Mouse (Mus musculus) forebrain, embryonic 16.5 days (tissue): Measurements from ENCODE around the gene Olfr1274-ps. TPM values are rescaled to one million over a fixed set of nuclear protein-coding genes. Genes with fewer than 3 reads are reported as not detected.
A peak's percentile ranks its signal among the peaks of the same experiment; 100 is the strongest.
"Not testable (repeated sequence)": the region's sequence is repeated elsewhere in the genome, so short reads cannot be mapped to it uniquely, and the experiment has no call there.

Experiments used
- ATAC-seq: fragments of 200-750 bp; cut with Nextera tagmentation; 2 replicates; pipeline ENCODE4 v1.8.0; 2017; ENCODE audit warnings: mild to moderate bottlenecking, moderate library complexity
- H3K27ac ChIP-seq: fragments of 300-500 bp; sonication (generic); 2 replicates; pipeline ENCODE4 v1.5.1; 2014; ENCODE audit warnings: low read length, control low read depth
- H3K27me3 ChIP-seq: fragments of 300-500 bp; sonication (generic); replicated peaks from 2 replicates; pipeline ENCODE4 v1.6.1; 2014; ENCODE audit warnings: low read length; ENCODE audit not compliant: control insufficient read depth, insufficient read depth
- H3K36me3 ChIP-seq: fragments of 300-500 bp; sonication (generic); 2 replicates; pipeline ENCODE4 v1.6.1; 2014; ENCODE audit not compliant: control insufficient read depth, insufficient read depth
- H3K4me1 ChIP-seq: fragments of 300-500 bp; sonication (generic); replicated peaks from 2 replicates; pipeline ENCODE4 v1.6.1; 2014; ENCODE audit warnings: low read length; ENCODE audit not compliant: control insufficient read depth, insufficient read depth
- H3K4me2 ChIP-seq: fragments of 300-500 bp; sonication (generic); 2 replicates; pipeline ENCODE4 v1.6.1; 2014; ENCODE audit warnings: mild to moderate bottlenecking, low read length, control low read depth
- H3K4me3 ChIP-seq: fragments of 300-500 bp; sonication (generic); replicated peaks from 2 replicates; pipeline ENCODE4 v1.5.1; 2014; ENCODE audit warnings: mild to moderate bottlenecking, low read length, control low read depth
- H3K9ac ChIP-seq: fragments of 300-500 bp; sonication (generic); replicated peaks from 2 replicates; pipeline ENCODE4 v1.6.1; 2014; ENCODE audit warnings: low read depth, low read length, control low read depth
- H3K9me3 ChIP-seq: fragments of 300-500 bp; sonication (generic); 2 replicates; pipeline ENCODE4 v1.6.1; 2016; ENCODE audit warnings: low read length; ENCODE audit not compliant: control insufficient read depth
- WGBS: fragments of 180-500 bp; shearing (Covaris S2); extraction: QIAGEN DNeasy Blood & Tissue Kit; methylation state at CpG from one replicate; pipeline ENCODE4 v1.1.7; 2014; 5-methylcytosine and 5-hydroxymethylcytosine counted together
- polyA plus RNA-seq: library from polyadenylated mRNA; unstranded; fragments of >200 nt; fragmentation: Nextera tagmentation; extraction: Ambion mirVana; gene quantifications from 2 replicates; pipeline ENCODE4 v1.2.1, GENCODE M21; 2015

Olfr1274-ps gene
- not detected in 2 replicates for polyA plus RNA-seq

DNA sequence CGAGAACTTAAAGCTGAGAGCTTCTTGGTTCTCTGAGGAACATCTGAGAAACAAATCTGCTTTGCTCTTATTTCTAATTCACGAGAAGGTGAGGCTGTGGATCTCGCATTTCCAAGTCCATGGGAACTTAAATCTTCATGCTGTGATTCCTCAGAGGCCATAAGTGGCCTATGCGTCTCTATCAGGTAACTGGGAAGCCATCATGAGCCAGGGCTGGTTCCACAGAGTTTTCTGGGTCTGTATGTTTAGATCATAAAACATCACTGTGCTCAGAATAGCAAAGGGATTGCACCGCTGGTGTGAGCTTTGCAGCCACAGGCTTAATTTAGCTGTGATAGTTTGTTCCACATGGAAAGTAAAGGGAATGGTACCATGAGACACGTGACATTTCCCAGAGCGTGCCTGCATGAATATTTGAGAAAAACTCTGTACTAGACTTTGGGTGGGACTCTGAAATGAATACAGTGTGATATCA is at the start of gene Olfr1274-ps:
TSS of gene Olfr1274-ps (plus strand) at position 51 of the 475 bp plus-strand sequence.
- H3K4me2 ChIP-seq, H3K4me3 ChIP-seq, H3K27ac ChIP-seq, H3K9me3 ChIP-seq, H3K9ac ChIP-seq, H3K27me3 ChIP-seq, H3K4me1 ChIP-seq, ATAC-seq, H3K36me3 ChIP-seq: not testable (repeated sequence)
- WGBS = 85% methylated on average over 5 of the region's 7 CpGs

DNA sequence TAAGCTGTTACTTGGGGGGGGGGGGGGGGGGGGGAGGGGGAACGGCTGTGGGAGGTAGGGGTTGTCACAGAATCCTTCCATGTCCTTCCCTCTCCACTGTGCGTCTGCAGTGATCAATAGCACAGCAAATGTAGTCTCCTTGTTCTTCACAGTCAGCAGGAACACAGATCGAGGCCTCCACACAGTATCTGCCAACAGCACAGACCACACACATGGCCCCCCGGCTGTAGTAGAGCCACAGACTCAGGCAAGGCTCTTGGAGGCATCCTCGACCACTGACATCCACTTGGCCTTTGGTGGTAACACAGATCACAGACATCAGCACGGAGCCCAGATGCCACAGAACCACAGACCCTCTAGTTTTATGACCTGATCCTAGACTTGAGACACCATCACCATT is 47.4 kb upstream of the Olfr1274-ps start:
- H3K9ac ChIP-seq, H3K4me3 ChIP-seq, H3K27ac ChIP-seq, H3K4me2 ChIP-seq, H3K36me3 ChIP-seq, H3K9me3 ChIP-seq, H3K27me3 ChIP-seq, H3K4me1 ChIP-seq: not testable (repeated sequence)
- WGBS = no CpG with 5 or more reads among the region's 6 CpGs
- ATAC-seq = peak; percentile 12; the same call in 1 of the 2 replicates

DNA sequence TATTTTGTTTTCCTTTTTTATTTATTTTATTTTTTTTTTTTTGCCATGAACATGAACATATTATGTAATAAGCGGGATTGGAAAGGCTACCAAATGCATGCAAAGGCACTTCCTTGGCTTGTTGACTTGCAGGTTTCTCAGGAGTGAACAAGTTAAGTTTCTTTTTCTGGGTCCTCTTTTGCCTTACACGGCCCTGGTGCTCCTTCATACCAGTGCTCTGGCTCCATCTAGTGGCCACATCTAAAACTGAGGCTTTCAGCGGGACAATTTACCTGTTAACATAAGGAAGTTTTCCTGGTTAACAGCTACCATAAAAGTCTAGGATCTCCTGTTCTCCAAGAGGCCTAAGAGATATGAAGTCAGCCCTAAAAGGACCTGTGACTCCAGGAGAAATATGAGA is 46.9 kb upstream of the Olfr1274-ps start:
- peak; percentile 50; the same call in 1 of the 2 replicates for ATAC-seq
- not testable (repeated sequence) for H3K9me3 ChIP-seq, H3K4me3 ChIP-seq, H3K36me3 ChIP-seq, H3K9ac ChIP-seq, H3K27me3 ChIP-seq, H3K27ac ChIP-seq, H3K4me2 ChIP-seq, H3K4me1 ChIP-seq
- WGBS = no CpG with 5 or more reads among the region's 3 CpGs

DNA sequence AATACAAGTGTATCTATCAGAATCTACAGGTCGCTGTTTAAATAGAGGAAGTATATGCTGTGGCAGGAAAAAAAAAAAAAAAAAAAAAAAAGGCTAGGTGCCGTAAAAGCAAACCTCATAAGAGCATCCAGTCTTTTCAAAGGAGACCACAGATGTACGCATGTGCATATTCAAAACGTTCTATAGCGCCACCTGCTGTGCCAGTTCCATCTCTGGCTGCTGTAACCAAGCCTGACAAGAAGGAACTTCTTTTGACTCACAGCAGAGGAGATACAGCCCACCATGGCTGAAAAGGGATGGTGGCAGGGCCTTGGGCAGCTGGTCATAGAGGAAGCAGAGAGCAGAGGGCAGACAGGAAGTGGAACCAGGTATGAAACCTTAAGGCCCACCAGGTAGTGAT is 39.3 kb upstream of the Olfr1274-ps start:
- H3K9ac ChIP-seq, H3K4me3 ChIP-seq, ATAC-seq, H3K27ac ChIP-seq, H3K9me3 ChIP-seq, H3K4me2 ChIP-seq, H3K36me3 ChIP-seq, H3K27me3 ChIP-seq, H3K4me1 ChIP-seq: not testable (repeated sequence)
- WGBS = no CpG with 5 or more reads among the region's 5 CpGs

DNA sequence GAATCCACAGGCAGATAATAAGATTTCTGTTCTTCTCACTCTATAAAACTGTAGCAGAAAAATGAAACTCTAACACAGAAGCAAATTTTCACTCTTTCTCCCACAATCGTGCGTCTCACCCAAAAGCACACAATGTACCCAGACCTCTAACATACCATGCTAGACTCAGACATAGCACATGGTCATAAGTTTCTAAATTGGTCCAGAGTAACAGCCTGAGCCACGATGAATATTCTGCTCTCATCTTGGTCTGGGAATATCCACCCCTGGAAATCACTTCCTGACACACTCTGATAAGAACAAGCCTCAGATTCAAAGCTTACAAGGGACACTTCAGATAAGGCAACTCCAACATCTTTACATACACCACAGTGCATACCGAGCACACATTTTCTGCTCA is 38.3 kb upstream of the Olfr1274-ps start:
- not testable (repeated sequence) for H3K36me3 ChIP-seq, H3K4me1 ChIP-seq, H3K9ac ChIP-seq, H3K4me2 ChIP-seq, H3K27me3 ChIP-seq, H3K4me3 ChIP-seq, ATAC-seq, H3K9me3 ChIP-seq, H3K27ac ChIP-seq
- WGBS = no CpG with 5 or more reads among the region's 4 CpGs

DNA sequence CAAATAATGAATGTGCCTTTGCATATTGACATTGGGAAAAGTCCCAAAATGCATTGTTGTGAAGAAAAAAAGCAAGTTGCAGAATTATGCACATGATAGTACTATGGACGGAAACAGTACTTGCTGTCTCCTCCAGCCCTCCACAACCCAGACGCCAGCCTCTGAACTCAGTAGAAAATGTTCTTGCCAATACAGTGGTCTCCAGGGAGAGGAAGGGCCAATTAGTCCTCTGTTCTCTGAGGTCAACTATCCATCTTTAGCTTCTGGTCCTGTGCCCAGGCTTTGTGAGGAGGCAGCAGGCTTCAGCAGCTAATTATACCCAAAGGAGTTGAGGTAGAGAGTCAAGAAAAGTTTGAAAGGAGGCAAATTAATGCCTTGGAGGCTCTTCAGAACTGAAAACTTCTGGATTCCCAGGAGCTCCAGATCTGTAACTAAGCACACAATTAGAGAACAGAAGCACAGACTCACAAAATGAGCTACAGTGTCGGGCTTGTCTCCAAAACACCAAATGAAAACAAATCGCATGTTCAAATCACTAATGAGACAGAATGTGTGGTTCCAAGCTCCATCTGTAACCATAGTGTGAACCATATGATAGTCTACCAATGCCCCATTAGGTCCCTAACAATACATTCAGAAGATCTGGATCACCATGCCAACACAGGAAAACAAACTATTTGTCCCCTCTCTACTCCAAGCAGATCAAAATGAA is 15.8 kb downstream of the Olfr1274-ps start:
- H3K4me3 ChIP-seq, H3K9me3 ChIP-seq, H3K4me2 ChIP-seq, H3K27me3 ChIP-seq, H3K27ac ChIP-seq, H3K4me1 ChIP-seq, H3K9ac ChIP-seq, H3K36me3 ChIP-seq: not testable (repeated sequence)
- peak; percentile 23; the same call in 1 of the 2 replicates for ATAC-seq
- 49% methylated on average over 4 of the region's 4 CpGs for WGBS

DNA sequence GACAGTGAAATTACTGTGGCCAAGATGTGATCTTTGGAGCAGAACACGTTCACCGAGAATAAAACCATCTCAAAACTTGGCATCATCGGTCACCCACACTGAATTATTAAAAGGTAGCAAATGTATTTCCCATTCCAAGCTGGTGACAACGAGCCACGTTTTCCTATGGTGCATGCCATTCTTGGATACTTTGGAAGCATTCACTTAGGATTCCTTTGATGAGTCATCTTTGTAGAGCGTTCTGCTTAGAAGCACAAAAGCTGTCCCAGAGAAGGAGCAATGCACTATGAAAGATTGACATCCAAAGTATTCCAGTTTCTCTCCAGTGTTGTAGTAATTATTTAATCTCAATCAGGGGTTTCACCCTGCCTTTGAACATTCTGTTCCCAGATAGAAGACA is 23.8 kb downstream of the Olfr1274-ps start:
- H3K36me3 ChIP-seq, H3K9ac ChIP-seq, H3K4me3 ChIP-seq, H3K9me3 ChIP-seq, ATAC-seq, H3K27me3 ChIP-seq, H3K27ac ChIP-seq, H3K4me2 ChIP-seq, H3K4me1 ChIP-seq: not testable (repeated sequence)
- 80% methylated on average over 6 of the region's 6 CpGs for WGBS

DNA sequence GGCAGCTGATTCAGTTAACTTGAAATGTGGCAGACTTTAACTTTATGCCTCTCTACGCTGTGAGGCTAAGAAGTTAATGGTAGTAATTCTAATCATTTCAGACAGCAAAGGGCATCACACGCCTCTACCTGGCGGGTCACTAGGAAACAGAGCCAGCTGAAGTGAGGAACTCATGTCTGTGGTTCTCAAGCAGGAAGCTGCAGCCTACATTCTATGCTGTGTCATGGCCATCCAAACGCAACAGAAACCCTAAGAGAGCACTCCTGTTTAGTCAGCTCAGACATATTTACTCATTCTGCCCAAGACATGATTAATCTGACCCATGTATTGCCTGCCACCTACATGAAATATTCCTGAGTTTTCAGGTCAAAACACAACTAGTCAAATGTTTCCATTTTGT is 26.5 kb downstream of the Olfr1274-ps start:
- not testable (repeated sequence) for H3K4me1 ChIP-seq, H3K27me3 ChIP-seq, H3K27ac ChIP-seq, H3K9me3 ChIP-seq, H3K4me3 ChIP-seq, ATAC-seq, H3K36me3 ChIP-seq, H3K9ac ChIP-seq, H3K4me2 ChIP-seq
- no CpG with 5 or more reads among the region's 4 CpGs for WGBS

DNA sequence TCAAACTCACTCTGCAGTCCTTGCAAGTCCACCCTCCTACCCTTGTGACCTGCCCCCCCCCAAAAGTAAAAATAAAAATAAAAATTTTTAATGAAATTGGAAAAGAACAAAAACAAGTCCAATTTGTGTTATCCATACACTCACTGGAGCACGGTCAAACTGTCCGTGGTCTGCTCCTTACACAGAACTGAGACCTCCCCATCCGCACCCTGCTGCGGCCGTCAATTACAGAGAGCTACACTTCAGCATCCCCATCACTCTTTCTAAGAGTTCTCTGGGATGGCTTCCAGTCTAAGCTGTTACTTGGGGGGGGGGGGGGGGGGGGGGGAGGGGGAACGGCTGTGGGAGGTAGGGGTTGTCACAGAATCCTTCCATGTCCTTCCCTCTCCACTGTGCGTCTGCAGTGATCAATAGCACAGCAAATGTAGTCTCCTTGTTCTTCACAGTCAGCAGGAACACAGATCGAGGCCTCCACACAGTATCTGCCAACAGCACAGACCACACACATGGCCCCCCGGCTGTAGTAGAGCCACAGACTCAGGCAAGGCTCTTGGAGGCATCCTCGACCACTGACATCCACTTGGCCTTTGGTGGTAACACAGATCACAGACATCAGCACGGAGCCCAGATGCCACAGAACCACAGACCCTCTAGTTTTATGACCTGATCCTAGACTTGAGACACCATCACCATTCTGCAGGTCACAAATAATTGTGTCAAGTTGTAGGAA is 30.7 kb downstream of the Olfr1274-ps start:
- H3K9ac ChIP-seq, H3K27me3 ChIP-seq, H3K4me3 ChIP-seq, ATAC-seq, H3K4me2 ChIP-seq, H3K4me1 ChIP-seq, H3K27ac ChIP-seq, H3K9me3 ChIP-seq, H3K36me3 ChIP-seq: not testable (repeated sequence)
- WGBS = no CpG with 5 or more reads among the region's 11 CpGs
